Mouse (Mus musculus): ENCODE results near the gene 4430402I18Rik. TPM values are rescaled to one million over a fixed set of nuclear protein-coding genes. Genes with fewer than 3 reads are reported as not detected.

Gene 4430402I18Rik
- polyA plus RNA-seq, 1 experiment from 2014 or later, result 0.33 TPM

- Histone ChIP-seq H3K27ac (replicated peaks) (no peak overlapping the region), H3K4me1 (peaks cover 7% of the 10 kb centered on the region; the same call in 1 of the 2 replicates), H3K27me3 (ENCODE audit: low read depth, poor library complexity, severe bottlenecking) (no peaks in the 10 kb centered on the region), H3K36me3 (no peaks in the 10 kb centered on the region), H3K9me3 (replicated peaks) (no peaks in the 10 kb centered on the region), H3K4me3 (no peak overlapping the region)
- WGBS, result 76% methylated on average over 1 of the region's 1 CpGs
- peak; percentile 23 for DNase-seq (ENCODE audit: low spot score)
Observed at GRCm38 (mm10) chr19:28883126-28883525, 84.5 kb downstream of the 4430402I18Rik start.

GRCm38 (mm10) chr19:28879476-28879875, 88.1 kb downstream of the 4430402I18Rik start:
- H3K4me1 ChIP-seq, result peaks cover 16% of the 10 kb centered on the region
- 93% methylated on average over 2 of the region's 2 CpGs for WGBS

GRCm38 (mm10) chr19:28870351-28870750, 97.2 kb downstream of the 4430402I18Rik start:
- no peak overlapping the region for H3K27ac ChIP-seq (replicated peaks)
- no peaks in the 10 kb centered on the region for H3K36me3 ChIP-seq
- no peaks in the 10 kb centered on the region for H3K27me3 ChIP-seq (ENCODE audit: low read depth, poor library complexity, severe bottlenecking)
- H3K4me3 ChIP-seq, result no peak overlapping the region
- H3K9me3 ChIP-seq (replicated peaks), result no peaks in the 10 kb centered on the region
- no peaks in the 10 kb centered on the region for H3K4me1 ChIP-seq
- no peak for DNase-seq (ENCODE audit: low spot score)
- WGBS, result 71% methylated on average over 2 of the region's 2 CpGs

More at GRCm38 (mm10) chr19:28879476-28879875, 88.1 kb downstream of the 4430402I18Rik start:
- Histone ChIP-seq H3K4me3 (no peak overlapping the region), H3K27ac (replicated peaks) (no peak overlapping the region), H3K9me3 (replicated peaks) (no peaks in the 10 kb centered on the region), H3K27me3 (ENCODE audit: low read depth, poor library complexity, severe bottlenecking) (no peaks in the 10 kb centered on the region), H3K36me3 (no peaks in the 10 kb centered on the region)
- DNase-seq (ENCODE audit: low spot score), result no peak

GRCm38 (mm10) chr19:28869251-28869855, 98.2 kb downstream of the 4430402I18Rik start:
- no peak overlapping the region for H3K27ac ChIP-seq (replicated peaks)
- no peaks in the 10 kb centered on the region for H3K27me3 ChIP-seq (ENCODE audit: low read depth, poor library complexity, severe bottlenecking)
- H3K4me1 ChIP-seq, result no peaks in the 10 kb centered on the region
- no peak overlapping the region for H3K4me3 ChIP-seq
- no peak for DNase-seq (ENCODE audit: low spot score)
- no peaks in the 10 kb centered on the region for H3K36me3 ChIP-seq
- WGBS, result 92% methylated on average over 6 of the region's 6 CpGs
- H3K9me3 ChIP-seq (replicated peaks), result no peaks in the 10 kb centered on the region

GRCm38 (mm10) chr19:28865501-28865900, 102.1 kb downstream of the 4430402I18Rik start:
- no peak overlapping the region for H3K27ac ChIP-seq (replicated peaks)
- DNase-seq (ENCODE audit: low spot score), result no peak
- no peak overlapping the region for H3K4me3 ChIP-seq
- WGBS, result 89% methylated on average over 1 of the region's 1 CpGs
- no peaks in the 10 kb centered on the region for H3K9me3 ChIP-seq (replicated peaks)
- no peaks in the 10 kb centered on the region for H3K27me3 ChIP-seq (ENCODE audit: low read depth, poor library complexity, severe bottlenecking)
- no peaks in the 10 kb centered on the region for H3K36me3 ChIP-seq
- H3K4me1 ChIP-seq, result no peaks in the 10 kb centered on the region

GRCm38 (mm10) chr19:28864981-28865380, 102.6 kb downstream of the 4430402I18Rik start:
- Histone ChIP-seq H3K4me3 (no peak overlapping the region), H3K9me3 (replicated peaks) (no peaks in the 10 kb centered on the region), H3K36me3 (no peaks in the 10 kb centered on the region), H3K27me3 (ENCODE audit: low read depth, poor library complexity, severe bottlenecking) (no peaks in the 10 kb centered on the region), H3K4me1 (no peaks in the 10 kb centered on the region), H3K27ac (replicated peaks) (no peak overlapping the region)
- no peak for DNase-seq (ENCODE audit: low spot score)
- 81% methylated on average over 6 of the region's 6 CpGs for WGBS

GRCm38 (mm10) chr19:28863626-28864025, 104.0 kb downstream of the 4430402I18Rik start:
- Histone ChIP-seq H3K36me3 (no peaks in the 10 kb centered on the region), H3K27me3 (ENCODE audit: low read depth, poor library complexity, severe bottlenecking) (no peaks in the 10 kb centered on the region), H3K9me3 (replicated peaks) (no peaks in the 10 kb centered on the region), H3K4me1 (no peaks in the 10 kb centered on the region), H3K27ac (replicated peaks) (no peak overlapping the region), H3K4me3 (no peak overlapping the region)
- 87% methylated on average over 10 of the region's 10 CpGs for WGBS
- no peak for DNase-seq (ENCODE audit: low spot score)

- H3K36me3 ChIP-seq, result no peaks in the 10 kb centered on the region
- H3K27me3 ChIP-seq (ENCODE audit: low read depth, poor library complexity, severe bottlenecking), result no peaks in the 10 kb centered on the region
- H3K4me3 ChIP-seq, result no peak overlapping the region
- no peaks in the 10 kb centered on the region for H3K9me3 ChIP-seq (replicated peaks)
- H3K27ac ChIP-seq (replicated peaks), result no peak overlapping the region
- H3K4me1 ChIP-seq, result no peaks in the 10 kb centered on the region
- no peak for DNase-seq (ENCODE audit: low spot score)
- 90% methylated on average over 2 of the region's 2 CpGs for WGBS
Observed at GRCm38 (mm10) chr19:28860246-28860645, 107.4 kb downstream of the 4430402I18Rik start.

GRCm38 (mm10) chr19:28854831-28855230, 112.8 kb downstream of the 4430402I18Rik start:
- WGBS, result 71% methylated on average over 1 of the region's 1 CpGs
- no peak overlapping the region for H3K27ac ChIP-seq (replicated peaks)
- DNase-seq (ENCODE audit: low spot score), result no peak
- no peak overlapping the region for H3K4me3 ChIP-seq
- no peaks in the 10 kb centered on the region for H3K4me1 ChIP-seq
- H3K9me3 ChIP-seq (replicated peaks), result no peaks in the 10 kb centered on the region
- no peaks in the 10 kb centered on the region for H3K27me3 ChIP-seq (ENCODE audit: low read depth, poor library complexity, severe bottlenecking)
- H3K36me3 ChIP-seq, result no peaks in the 10 kb centered on the region

- Histone ChIP-seq H3K4me1 (no peaks in the 10 kb centered on the region), H3K36me3 (no peaks in the 10 kb centered on the region), H3K9me3 (replicated peaks) (no peaks in the 10 kb centered on the region), H3K4me3 (no peak overlapping the region), H3K27me3 (ENCODE audit: low read depth, poor library complexity, severe bottlenecking) (no peaks in the 10 kb centered on the region), H3K27ac (replicated peaks) (no peak overlapping the region)
- no peak for DNase-seq (ENCODE audit: low spot score)
- WGBS, result 91% methylated on average over 3 of the region's 3 CpGs
Observed at GRCm38 (mm10) chr19:28852001-28852400, 115.6 kb downstream of the 4430402I18Rik start.

GRCm38 (mm10) chr19:28850510-28850909, 117.1 kb downstream of the 4430402I18Rik start:
- Histone ChIP-seq H3K27ac (replicated peaks) (no peak overlapping the region), H3K4me3 (no peak overlapping the region), H3K36me3 (no peaks in the 10 kb centered on the region), H3K4me1 (no peaks in the 10 kb centered on the region), H3K27me3 (ENCODE audit: low read depth, poor library complexity, severe bottlenecking) (no peaks in the 10 kb centered on the region), H3K9me3 (replicated peaks) (no peaks in the 10 kb centered on the region)
- WGBS, result 95% methylated on average over 3 of the region's 3 CpGs
- DNase-seq (ENCODE audit: low spot score), result no peak

GRCm38 (mm10) chr19:28844946-28845710, 122.5 kb downstream of the 4430402I18Rik start:
- WGBS, result 79% methylated on average over 8 of the region's 8 CpGs

More at GRCm38 (mm10) chr19:28844946-28845710, 122.5 kb downstream of the 4430402I18Rik start:
- no peak overlapping the region for H3K27ac ChIP-seq (replicated peaks)
- H3K27me3 ChIP-seq (ENCODE audit: low read depth, poor library complexity, severe bottlenecking), result no peaks in the 10 kb centered on the region
- H3K36me3 ChIP-seq, result no peaks in the 10 kb centered on the region
- DNase-seq (ENCODE audit: low spot score), result no peak
- no peaks in the 10 kb centered on the region for H3K9me3 ChIP-seq (replicated peaks)
- H3K4me1 ChIP-seq, result no peaks in the 10 kb centered on the region
- no peak overlapping the region for H3K4me3 ChIP-seq

All from midbrain, embryonic 10.5 days (tissue).